In genomic region chr3:20366558-20367522, GRCm38 (mm10) we compare ENCODE assay signal across 9 mouse cellular contexts. TPM values are rescaled to one million over a fixed set of nuclear protein-coding genes. Genes with fewer than 3 reads are reported as not detected.
A peak's percentile ranks its signal among the peaks of the same experiment; 100 is the strongest.
DNase-seq lines count a peak whose midpoint lies in the region; ATAC-seq lines count a peak whose summit lies in the region.
"Had no signal": no experiment of that assay in that cellular context is flagged by ENCODE, and none has a peak within 500 bp of the region (broad histone marks: within the 10 kb centered on the region; RNA-seq: fewer than 3 reads in every experiment).

Agtr1b (minus strand) TSS chr3:20367177.

- DNase-seq in kidney, postnatal 10 days, result peak; percentile 47
- no peak for DNase-seq in kidney, adult 11 months
- peak; percentile 33 for DNase-seq in adrenal gland, postnatal 14 days
- peak; percentile 51 for DNase-seq in forebrain, embryonic 11.5 days (ENCODE audit: low spot score)
- DNase-seq in kidney, postnatal 4 days, result peak; percentile 47 to 54
- no peak for DNase-seq in spleen, adult 12 weeks (ENCODE audit: low spot score)
- no peak for DNase-seq in natural killer cell, adult 2 months (ENCODE audit: low spot score in 2 of 2)

- H3K4me3 ChIP-seq in forebrain, embryonic 11.5 days (ENCODE audit: low read depth, low read length), result peak within 1 kb of the TSS; percentile 20; the same call in 1 of the 2 replicates
- peak within 1 kb of the TSS; percentile 24; the same call in 1 of the 2 replicates for H3K4me3 ChIP-seq in neural tube, embryonic 14.5 days (ENCODE audit: low read depth, low read length)

- no peaks in the 10 kb centered on the region for H3K9me3 ChIP-seq in forebrain, embryonic 11.5 days (ENCODE audit: control insufficient read depth, low read length)
- no peaks in the 10 kb centered on the region for H3K9me3 ChIP-seq in neural tube, embryonic 14.5 days (ENCODE audit: control insufficient read depth, low read length)

- H3K27ac ChIP-seq in forebrain, embryonic 11.5 days (ENCODE audit: low read depth, low read length), result no peak within 1 kb of the TSS
- no peak within 1 kb of the TSS for H3K27ac ChIP-seq in neural tube, embryonic 14.5 days (ENCODE audit: low read depth, low read length)

- H3K4me1 ChIP-seq in forebrain, embryonic 11.5 days (replicated peaks; ENCODE audit: control insufficient read depth, insufficient read depth, low read length), result no peaks in the 10 kb centered on the region
- no peaks in the 10 kb centered on the region for H3K4me1 ChIP-seq in neural tube, embryonic 14.5 days (ENCODE audit: control insufficient read depth, insufficient read depth, low read length)

- H3K4me2 ChIP-seq in forebrain, embryonic 11.5 days (ENCODE audit: low read depth, low read length, severe bottlenecking), result peak within 1 kb of the TSS; percentile 46; the same call in 1 of the 2 replicates
- H3K4me2 ChIP-seq in neural tube, embryonic 14.5 days (ENCODE audit: low read depth, low read length), result peak within 1 kb of the TSS; percentile 41

- ATAC-seq in forebrain, embryonic 11.5 days (replicated peaks; ENCODE audit: low FRiP score), result peak; percentile 79
- peak; percentile 91 for ATAC-seq in neural tube, embryonic 14.5 days (ENCODE audit: low read depth)

- H3K9ac ChIP-seq in forebrain, embryonic 11.5 days (ENCODE audit: low read length), result peak within 1 kb of the TSS; percentile 37; the same call in 1 of the 2 replicates
- 0 out of 2 replicates have a peak within 1 kb of the TSS, but pooled peaks have one; percentile 33 for H3K9ac ChIP-seq in neural tube, embryonic 14.5 days (replicated peaks; ENCODE audit: low read depth, low read length)

- no peaks in the 10 kb centered on the region for H3K36me3 ChIP-seq in forebrain, embryonic 11.5 days (ENCODE audit: control insufficient read depth, insufficient read depth, low read length)
- H3K36me3 ChIP-seq in neural tube, embryonic 14.5 days (ENCODE audit: control insufficient read depth, insufficient read depth, low read length), result no peaks in the 10 kb centered on the region

- WGBS in forebrain, embryonic 11.5 days, result 10% methylated on average over 19 of the region's 19 CpGs
- WGBS in neural tube, embryonic 14.5 days, result 13% methylated on average over 19 of the region's 19 CpGs

- no peaks in the 10 kb centered on the region for H3K27me3 ChIP-seq in forebrain, embryonic 11.5 days (ENCODE audit: control insufficient read depth, insufficient read depth, low read length)
- H3K27me3 ChIP-seq in neural tube, embryonic 14.5 days (ENCODE audit: control insufficient read depth, insufficient read depth, low read length), result no peaks in the 10 kb centered on the region

RNA-seq across cellular contexts. Expression of gene Agtr1b, which starts in this region (rescaled TPM):
- 10.4 and 11.1 TPM in 2 replicates for total RNA-seq in adrenal gland, postnatal 14 days (2021)
- polyA plus RNA-seq in forebrain, embryonic 11.5 days (2014; fragmentation: Nextera tagmentation; extraction: Ambion mirVana), result 0.15 TPM in 1 of 2 replicates, not detected in the other
- polyA plus RNA-seq in neural tube, embryonic 14.5 days (2014; fragmentation: Nextera tagmentation; extraction: Ambion mirVana), result 0.12 and 0.59 TPM in 2 replicates
- total RNA-seq: layer of hippocampus, adult 18-20 months had no signal

Comparison
In these comparisons a context has a peak if more than half of its experiments do, and no peak if none do; other contexts are left out.
1. DNase-seq: peak in kidney, postnatal 10 days (single experiment), adrenal gland, postnatal 14 days (single experiment) and kidney, postnatal 4 days (2 of 2); none in kidney, adult 11 months (single experiment), spleen, adult 12 weeks (single experiment) and natural killer cell, adult 2 months (0 of 2).
2. Peak in DNase-seq, ATAC-seq, H3K4me3 ChIP-seq, H3K9ac ChIP-seq and H3K4me2 ChIP-seq in forebrain, embryonic 11.5 days; RNA of the gene not detected or under 1 TPM.
3. Peak in ATAC-seq, H3K4me3 ChIP-seq, H3K9ac ChIP-seq and H3K4me2 ChIP-seq in neural tube, embryonic 14.5 days; RNA of the gene not detected or under 1 TPM.